Comparison of ENCODE assay signal across 8 mouse cellular contexts in the genomic region with DNA sequence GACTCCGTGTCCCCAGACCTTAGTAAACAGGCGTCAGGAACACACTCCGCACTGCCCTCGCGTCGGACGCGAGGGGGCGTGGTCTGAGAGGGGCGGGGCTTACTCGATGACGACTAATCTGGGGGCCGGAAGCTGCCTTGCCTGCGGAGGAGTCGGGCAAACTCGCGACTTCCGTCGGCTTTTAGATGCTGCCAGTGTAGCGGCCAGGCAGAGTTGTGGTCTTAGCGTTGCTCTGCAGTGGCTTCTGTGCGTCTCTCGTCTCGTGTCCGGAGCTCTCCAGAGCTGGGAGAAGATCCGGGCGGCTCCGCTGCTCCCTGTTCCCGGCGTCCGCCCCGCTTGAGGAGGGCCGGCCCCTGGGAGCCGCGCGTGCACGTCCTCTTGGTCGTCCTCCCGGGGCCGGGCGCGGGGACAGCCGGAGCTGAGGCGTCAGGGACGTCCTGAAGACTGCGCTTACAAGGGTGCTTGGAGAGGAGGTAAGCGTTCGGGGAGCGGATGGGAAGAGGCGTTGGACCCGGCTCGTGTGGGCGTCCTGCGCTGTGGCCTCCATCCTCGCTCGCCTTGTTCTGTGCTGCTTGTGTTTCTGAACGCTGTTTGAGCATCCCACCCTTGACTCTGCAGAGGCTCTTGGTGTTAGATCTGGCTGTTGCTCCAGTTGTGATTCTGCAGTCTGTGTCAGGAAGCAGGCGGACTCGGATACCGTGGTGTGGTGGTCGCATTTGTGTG. TPM values are rescaled to one million over a fixed set of nuclear protein-coding genes. Genes with fewer than 3 reads are reported as not detected.
DNase-seq lines count a peak whose midpoint lies in the region; ATAC-seq lines count a peak whose summit lies in the region.

Gene Zc3h13 (plus strand): TSS at position 181 of the 723 bp plus-strand sequence.

- no peaks in the 10 kb centered on the region for H3K9me3 ChIP-seq in lung, embryonic 16.5 days (ENCODE audit: control insufficient read depth, low read length)

- H3K4me1 ChIP-seq in lung, embryonic 16.5 days (replicated peaks; ENCODE audit: control insufficient read depth, insufficient read depth, low read length): peaks cover 12% of the 10 kb centered on the region

- peak; percentile 99 to 100 for ATAC-seq in hematopoietic stem cell, adult 5-6 weeks (replicated peaks in 1 of 2; ENCODE audit: insufficient read depth in 1 of 2, low FRiP score in 2 of 2, low TSS enrichment in 1 of 2, low read depth in 1 of 2, poor library complexity in 2 of 2, severe bottlenecking in 2 of 2)
- ATAC-seq in lung, embryonic 16.5 days (ENCODE audit: low read depth): peak; percentile 99

- WGBS in lung, embryonic 16.5 days: under 1% methylated on average over 61 of the region's 61 CpGs

- peak within 1 kb of the TSS; percentile 92 for H3K4me2 ChIP-seq in lung, embryonic 16.5 days (ENCODE audit: low read depth, low read length)

- H3K27me3 ChIP-seq in lung, embryonic 16.5 days (ENCODE audit: control insufficient read depth, insufficient read depth, low read depth, low read length): no peaks in the 10 kb centered on the region

- peak within 1 kb of the TSS; percentile 73 for H3K27ac ChIP-seq in lung, embryonic 16.5 days (ENCODE audit: low read length)

- DNase-seq in MEL-GATA-1-ER (ENCODE audit: extremely low read depth, low read depth): peak; percentile 80
- DNase-seq in cerebellum, adult 8-10 months: peak; percentile 97
- DNase-seq in forelimb bud, embryonic 11.5 days (ENCODE audit: low read depth, low spot score): peak; percentile 96
- DNase-seq in layer of hippocampus, adult 9-10 months (ENCODE audit: low spot score): peak; percentile 88
- peak; percentile 96 for DNase-seq in ovary, postnatal 10 days (ENCODE audit: low spot score)
- DNase-seq in thymus, postnatal 10 days (ENCODE audit: low spot score in 2 of 2): peak; percentile 90 to 96

- no peaks in the 10 kb centered on the region for H3K36me3 ChIP-seq in lung, embryonic 16.5 days (ENCODE audit: control insufficient read depth, insufficient read depth, low read length)

- peak within 1 kb of the TSS; percentile 81 for H3K4me3 ChIP-seq in lung, embryonic 16.5 days (ENCODE audit: low read length)

- peak within 1 kb of the TSS; percentile 91 for H3K9ac ChIP-seq in lung, embryonic 16.5 days (ENCODE audit: low read length)

RNA-seq across cellular contexts. Expression of gene Zc3h13, which starts in this region (rescaled TPM):
- total RNA-seq in hematopoietic stem cell, adult 5-6 weeks (2017): 28.5 and 30.0 TPM in 2 replicates
- 22.6 and 26.5 TPM in 2 replicates for polyA plus RNA-seq in lung, embryonic 16.5 days (2015; fragmentation: Nextera tagmentation; extraction: Ambion mirVana)

Comparison
In these comparisons a context has a peak if more than half of its experiments do, and no peak if none do; other contexts are left out.
1. Peak in every context shown above with its lines: DNase-seq, ATAC-seq, H3K4me3 ChIP-seq and H3K27ac ChIP-seq.